Mouse (Mus musculus): ENCODE measurements around the gene Hebp1.

Hebp1 gene

GRCm38 (mm10) chr6:135158509-135158908, 39.3 kb downstream of the Hebp1 start:
- DNase-seq: no peak

- no peak for DNase-seq
These were observed 40.3 kb downstream of the Hebp1 start for GRCm38 (mm10) chr6:135157496-135157895.

GRCm38 (mm10) chr6:135156597-135156996, 41.2 kb downstream of the Hebp1 start:
- no peak for DNase-seq

DNA sequence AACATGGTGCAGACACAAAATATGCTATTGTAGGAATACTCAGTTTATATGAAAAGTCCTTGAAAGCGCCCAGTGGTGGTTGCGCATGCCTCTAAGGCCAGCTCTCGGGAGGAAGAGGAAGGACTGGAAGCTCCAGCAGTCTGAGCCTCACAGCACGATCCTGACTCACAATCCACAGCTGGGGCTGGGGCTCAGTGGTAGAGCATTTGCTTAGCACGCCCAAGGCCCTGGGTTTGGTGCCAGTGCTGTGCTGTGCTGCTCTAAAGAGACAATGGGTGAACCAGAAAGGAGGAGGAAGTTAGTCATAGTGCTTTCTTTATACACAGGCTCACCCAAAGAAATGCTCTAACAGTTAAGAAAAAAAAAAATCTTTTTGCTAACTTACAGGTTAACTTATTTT, 44.1 kb downstream of the Hebp1 start:
- DNase-seq: no peak

- peak; percentile 31 to 51 for DNase-seq
These were observed 47.5 kb downstream of the Hebp1 start for GRCm38 (mm10) chr6:135150311-135150710.

- DNase-seq: no peak
These were observed 48.1 kb downstream of the Hebp1 start for GRCm38 (mm10) chr6:135149722-135150121.

DNA sequence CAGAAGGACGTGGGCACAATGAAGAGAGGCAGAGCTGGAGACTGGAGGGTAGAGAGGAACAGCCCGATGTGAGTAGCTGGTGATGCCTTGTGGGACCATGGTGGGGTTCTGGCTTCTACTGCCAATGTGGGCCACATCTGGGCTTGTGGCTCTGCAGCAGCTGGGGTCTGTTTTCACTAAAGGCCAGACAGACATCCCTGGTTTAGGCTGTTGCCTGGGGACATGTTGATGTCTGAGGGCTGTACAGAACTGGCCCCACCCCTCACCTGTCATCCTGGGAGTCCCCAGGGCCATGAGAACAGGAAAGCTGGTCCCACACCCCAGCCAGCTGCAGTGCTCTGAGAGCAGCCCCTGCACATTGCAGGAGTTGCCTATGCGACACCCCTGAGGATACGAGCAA, 48.6 kb downstream of the Hebp1 start:
- no peak for DNase-seq

GRCm38 (mm10) chr6:135148506-135148905, 49.3 kb downstream of the Hebp1 start:
- peak; percentile 43 to 67 for DNase-seq

- DNase-seq: no peak
These were observed 51.8 kb downstream of the Hebp1 start for GRCm38 (mm10) chr6:135145976-135146375.

- DNase-seq: peak; percentile 49 to 51
These were observed 53.3 kb downstream of the Hebp1 start for GRCm38 (mm10) chr6:135144516-135144915.

DNA sequence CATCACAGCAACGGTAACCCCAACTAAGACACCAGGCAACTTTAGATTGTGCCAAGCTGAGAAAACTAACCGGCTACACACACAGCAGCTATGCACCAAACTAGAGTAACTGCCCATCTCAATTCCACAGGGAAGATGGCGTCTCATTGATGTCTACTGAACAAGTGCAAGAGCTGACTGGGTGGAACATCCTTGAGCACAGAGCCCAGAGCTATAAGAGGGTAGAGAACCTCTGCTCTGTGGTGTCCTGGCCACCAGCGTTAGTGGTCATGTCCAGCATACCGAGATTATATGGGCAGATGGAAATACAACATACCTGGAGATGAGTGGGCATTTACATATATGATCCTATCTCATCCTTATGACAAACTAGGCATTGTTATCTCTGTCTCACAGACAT, 54.7 kb downstream of the Hebp1 start:
- DNase-seq: no peak

- DNase-seq: no peak
These were observed 56.2 kb downstream of the Hebp1 start for GRCm38 (mm10) chr6:135141451-135142147.

DNA sequence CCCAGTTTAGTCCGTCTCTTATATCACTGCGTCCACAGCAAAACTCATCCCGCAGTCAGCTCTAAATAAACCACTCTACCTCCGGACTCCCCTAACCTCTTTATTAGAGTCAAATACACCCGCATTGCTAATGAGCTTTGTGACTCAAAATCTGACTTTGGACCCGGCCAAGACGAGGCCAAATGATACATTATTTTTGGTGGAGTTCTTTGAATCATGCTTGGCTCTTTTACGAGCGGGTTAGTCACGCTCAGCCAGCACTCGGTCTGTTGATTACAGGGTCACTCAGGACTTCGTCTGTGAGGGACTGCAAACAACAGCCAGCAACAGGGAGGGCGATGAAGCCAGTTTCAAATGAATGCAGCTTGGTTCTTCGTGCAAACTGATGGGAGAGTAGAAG, 59.1 kb downstream of the Hebp1 start:
- DNase-seq: no peak

GRCm38 (mm10) chr6:135138207-135138606, 59.6 kb downstream of the Hebp1 start:
- no peak for DNase-seq

GRCm38 (mm10) chr6:135137736-135138135, 60.1 kb downstream of the Hebp1 start:
- DNase-seq: no peak

DNA sequence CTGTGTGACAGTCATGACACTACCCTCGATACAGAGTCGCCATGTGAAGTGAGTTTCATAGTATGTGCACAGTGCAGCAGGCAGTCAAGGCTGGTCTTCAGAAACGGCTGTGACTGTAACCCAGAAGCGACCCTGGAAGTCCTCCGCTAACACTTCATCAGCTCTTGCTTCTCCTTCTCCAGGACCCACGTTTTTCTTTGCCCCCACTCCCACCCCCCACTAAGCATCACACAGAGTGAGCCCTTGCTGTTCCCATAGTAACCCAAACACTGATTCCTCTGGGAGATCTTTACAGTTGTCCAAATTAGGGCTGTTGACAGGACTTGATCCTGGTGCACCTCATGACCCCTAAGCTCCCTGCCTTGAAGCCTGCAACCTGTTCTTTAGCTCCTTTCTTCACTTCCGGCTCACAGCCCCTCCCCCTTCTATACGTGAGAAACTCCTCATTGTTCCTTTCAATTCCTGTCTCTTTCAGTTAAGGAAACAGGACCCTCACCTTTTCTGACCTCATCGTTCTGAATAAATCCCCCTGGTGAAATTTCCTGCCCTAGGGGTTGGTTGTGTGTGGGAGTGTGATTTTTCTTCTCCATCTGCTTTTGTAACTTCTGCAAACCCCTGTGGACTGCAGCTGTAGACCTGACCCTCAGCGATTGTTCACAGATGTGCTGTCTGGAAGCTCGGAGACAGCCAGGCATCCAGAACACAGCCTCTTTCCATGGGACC, 61.2 kb downstream of the Hebp1 start:
- no peak for DNase-seq

DNA sequence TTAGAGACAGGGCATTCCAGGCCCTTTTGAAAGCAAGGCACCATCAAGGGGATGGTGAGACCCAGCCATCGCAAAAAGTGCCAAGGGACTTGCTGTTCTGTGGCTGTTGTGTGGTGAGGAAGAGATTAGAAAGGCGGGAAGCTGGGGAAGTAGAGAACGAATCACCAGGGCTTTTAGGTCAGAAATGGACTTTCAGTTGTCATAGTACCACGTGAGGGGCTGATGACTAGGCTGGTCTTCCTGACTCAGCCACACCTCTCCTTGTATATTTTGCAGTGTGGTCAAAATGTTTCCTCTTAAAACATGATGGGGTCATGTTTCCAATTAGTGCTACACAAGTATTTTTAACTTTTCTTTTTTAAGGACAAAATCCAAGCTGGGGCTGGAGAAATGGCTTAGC, 62.1 kb downstream of the Hebp1 start:
- no peak for DNase-seq

GRCm38 (mm10) chr6:135133486-135133885, 64.3 kb downstream of the Hebp1 start:
- DNase-seq: no peak

DNA sequence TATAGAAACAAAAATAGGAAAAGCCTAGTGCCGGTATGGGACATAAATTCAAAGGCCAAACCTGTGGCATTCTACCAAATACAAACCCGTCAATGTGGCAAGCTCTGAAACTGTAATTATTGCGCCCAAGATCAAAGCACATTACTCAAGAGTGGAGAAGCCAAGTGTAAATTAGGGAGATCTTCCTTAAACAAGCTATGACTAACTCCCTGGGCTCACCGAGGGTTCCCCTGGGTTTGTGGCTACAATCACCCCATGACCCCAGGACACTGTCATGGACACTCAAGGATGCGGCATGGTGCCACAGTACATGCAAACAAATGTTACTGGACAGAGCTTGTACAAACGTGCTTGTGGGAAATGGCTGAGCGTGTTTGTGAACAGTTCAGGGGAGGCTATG, 64.7 kb downstream of the Hebp1 start:
- no peak for DNase-seq

GRCm38 (mm10) chr6:135124755-135125380, 73.0 kb downstream of the Hebp1 start:
- no peak for DNase-seq

- DNase-seq: no peak
These were observed 79.6 kb downstream of the Hebp1 start, which contains the start of gene Gprc5d for GRCm38 (mm10) chr6:135118183-135118582. Gene Gprc5d (minus strand): TSS chr6:135118283.

DNA sequence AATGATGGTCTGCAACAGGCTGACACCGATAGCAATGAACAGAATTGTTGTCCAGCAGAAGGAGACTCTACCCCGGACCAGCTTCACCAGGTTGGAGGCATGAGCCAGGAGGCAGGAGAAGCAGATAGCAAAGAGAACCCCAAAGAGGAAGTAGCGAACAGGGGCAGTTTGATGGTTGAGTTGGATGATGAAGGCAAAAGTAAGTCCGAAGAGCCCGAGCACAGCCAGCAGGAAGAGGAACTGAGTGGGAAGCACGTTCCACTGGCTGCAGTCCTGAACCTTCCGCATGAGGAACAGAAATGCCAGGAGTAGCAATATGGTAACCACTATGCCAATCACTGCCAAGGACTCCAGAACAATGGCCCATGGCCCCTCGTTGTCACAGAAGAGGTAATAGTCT, 81.3 kb downstream of the Hebp1 start:
- DNase-seq: no peak

- DNase-seq: no peak
These were observed 84.7 kb downstream of the Hebp1 start for GRCm38 (mm10) chr6:135113114-135113436.
